Mouse (Mus musculus) heart, postnatal 25 days (tissue): ENCODE data around the gene Cacna1d. TPM values are rescaled to one million over a fixed set of nuclear protein-coding genes. Genes with fewer than 3 reads are reported as not detected.

Source experiments
- DNase-seq: peaks from one replicate; pipeline ENCODE4 v3.0.0; 2022; ENCODE audit warnings: low spot score
- intact Hi-C: fragments of 180-260 bp; cut with DNase I; formaldehyde crosslinking; loops from one replicate; pipeline ENCODE4 v1.15.1; 2025
- total RNA-seq, 2 experiments: library from RNA; stranded (reverse); gene quantifications; 2 replicates each; pipeline ENCODE4 v1.2.3; 2021

Gene Cacna1d
- total RNA-seq, 2 experiments from 2014 or later: 2.4 to 3.3 TPM

- intact Hi-C loops: no loop called here
- DNase-seq: no peak
Measured at GRCm38 (mm10) chr14:30463312-30463711, 27.9 kb downstream of the Cacna1d start.

DNA sequence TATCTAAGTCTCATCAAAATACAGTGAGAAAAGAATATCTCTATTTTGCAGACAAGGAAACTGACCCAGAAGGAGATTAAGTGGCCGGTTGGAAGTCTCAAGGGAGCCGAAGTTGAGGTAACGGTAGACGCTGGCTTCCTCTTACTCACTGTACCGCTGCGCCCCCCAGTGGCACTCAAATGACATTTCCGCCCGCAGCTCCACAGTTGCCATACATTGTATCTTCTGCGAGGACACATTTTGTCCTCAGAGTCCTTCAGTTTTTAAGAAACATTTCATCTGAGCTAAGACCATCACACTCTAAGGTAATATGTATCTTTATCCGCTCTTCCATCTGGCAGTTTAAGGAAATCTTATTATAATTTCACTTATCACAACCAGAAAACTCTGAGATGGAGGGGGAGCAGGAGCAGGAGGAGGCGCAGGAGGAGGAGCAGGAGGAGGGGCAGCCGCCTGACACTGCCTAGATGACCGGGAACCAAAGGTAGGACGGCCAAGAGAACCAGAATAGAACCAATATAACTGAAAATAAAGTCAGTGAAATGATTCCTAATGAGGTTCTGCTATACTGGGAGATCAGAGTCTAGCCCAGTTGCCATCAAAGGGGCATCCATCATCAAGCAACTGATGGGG is 31.2 kb downstream of the Cacna1d start:
- intact Hi-C loops: loop anchor here (1.0 kb wide), 1 partner anchor 323 kb away; no protein-coding TSS in a partner anchor
- peak; percentile 46 for DNase-seq

GRCm38 (mm10) chr14:30458820-30459219 is 32.4 kb downstream of the Cacna1d start:
- intact Hi-C loops: no loop called here
- DNase-seq: no peak

GRCm38 (mm10) chr14:30457897-30458296 is 33.4 kb downstream of the Cacna1d start:
- intact Hi-C loops: no loop called here
- DNase-seq: peak; percentile 6

DNA sequence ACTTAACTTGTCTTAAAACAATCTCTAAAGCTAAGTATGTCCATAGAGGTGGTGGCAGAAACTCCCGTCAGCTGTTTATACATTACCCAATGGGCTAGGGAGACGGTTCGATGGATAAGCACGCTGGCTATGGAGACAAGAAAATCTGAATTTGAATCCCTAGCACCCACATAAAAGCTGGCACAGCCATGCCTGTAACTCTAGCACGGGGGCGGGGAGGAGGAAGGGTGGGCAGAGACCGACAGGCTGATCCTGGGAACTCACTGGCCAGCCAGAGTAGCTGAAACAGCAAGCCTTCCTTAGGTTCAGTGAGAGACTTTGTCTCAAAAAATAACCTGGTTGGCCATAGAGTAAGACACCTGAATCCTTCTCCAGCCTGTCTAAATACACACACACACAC is 33.8 kb downstream of the Cacna1d start:
- intact Hi-C loops: no loop called here

DNA sequence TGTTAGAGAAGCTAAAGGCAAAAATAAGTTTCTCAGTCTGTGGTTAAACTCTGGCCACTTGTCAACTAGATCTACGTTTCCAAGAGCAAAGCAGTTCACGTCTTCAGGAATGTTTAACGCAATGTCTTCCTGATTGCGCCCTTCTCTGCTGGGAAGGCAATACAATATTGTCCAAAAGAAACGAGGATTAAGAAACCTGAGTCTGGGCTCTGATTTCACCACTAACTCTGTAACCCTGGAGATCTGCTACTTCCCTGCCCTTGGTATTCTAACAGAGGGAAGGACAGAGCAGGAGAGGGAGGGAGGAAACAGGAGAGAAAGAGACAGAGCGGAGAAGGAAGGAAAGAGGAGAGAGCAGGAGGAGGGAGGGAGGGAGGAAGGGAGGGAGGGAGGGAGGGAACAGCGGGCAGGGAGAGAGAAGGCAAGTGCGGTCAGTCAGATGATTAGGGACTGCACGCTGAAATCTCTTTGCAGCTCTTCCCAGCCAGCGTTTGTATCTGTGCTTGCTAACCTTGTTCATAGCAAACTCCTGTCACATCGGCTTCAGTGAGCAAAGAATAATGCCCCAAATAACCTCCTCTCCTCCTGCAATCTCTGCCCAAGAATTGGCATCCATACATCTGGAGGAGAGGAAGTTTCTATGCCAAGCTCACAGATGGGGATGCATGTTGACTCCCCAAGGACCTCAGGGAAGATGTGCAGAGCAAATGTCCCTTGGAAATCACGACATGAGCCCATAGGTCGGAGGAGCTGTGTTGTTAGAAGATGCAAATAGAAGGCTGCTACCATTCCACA is 35.3 kb downstream of the Cacna1d start:
- no peak for DNase-seq

More for the DNA sequence above, 33.8 kb downstream of the Cacna1d start:
- no peak for DNase-seq

DNA sequence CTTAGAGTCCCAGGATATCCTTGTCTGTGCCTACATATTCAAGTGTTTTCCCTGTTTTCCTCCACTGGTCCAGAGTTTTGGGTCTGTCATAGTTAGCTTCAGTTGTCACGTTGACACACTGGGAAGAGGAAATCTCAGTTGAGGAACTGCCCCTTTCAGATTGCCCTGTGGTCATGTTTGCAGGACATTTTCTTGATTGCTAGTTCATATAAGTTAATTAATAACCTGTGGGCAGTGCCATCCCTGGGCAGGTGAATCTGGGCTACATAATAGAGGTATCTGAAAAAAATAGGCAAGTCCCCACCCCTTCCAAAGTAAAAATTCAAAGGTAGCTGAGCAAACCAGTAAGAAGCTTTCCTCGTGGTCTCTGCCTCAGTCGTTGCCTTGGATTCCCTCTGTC is 51.3 kb downstream of the Cacna1d start:
- intact Hi-C loops: no loop called here
- no peak for DNase-seq

More for the DNA sequence above, 35.3 kb downstream of the Cacna1d start:
- intact Hi-C loops: no loop called here

DNA sequence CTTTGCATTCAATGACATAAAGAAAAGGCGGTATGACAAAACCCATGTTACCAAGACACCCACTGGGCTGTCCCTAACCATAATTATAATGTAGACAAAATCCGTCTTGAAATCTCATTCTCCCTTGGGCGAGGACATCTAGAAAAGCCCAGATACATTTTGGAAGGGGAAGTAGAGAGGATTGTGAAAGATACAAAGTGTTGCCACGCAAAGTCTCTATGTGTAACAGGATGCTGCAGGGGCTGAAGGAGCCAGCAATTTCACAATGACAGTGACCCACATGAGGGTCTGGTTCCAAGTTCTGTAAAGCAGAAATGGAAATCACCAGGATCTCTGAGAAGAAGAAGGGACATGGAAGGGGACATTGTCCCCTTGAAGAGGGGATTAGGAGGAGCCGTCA is 55.9 kb downstream of the Cacna1d start:
- DNase-seq: no peak

GRCm38 (mm10) chr14:30430446-30430845 is 60.8 kb downstream of the Cacna1d start:
- intact Hi-C loops: no loop called here
- DNase-seq: no peak

More for the DNA sequence above, 55.9 kb downstream of the Cacna1d start:
- intact Hi-C loops: no loop called here

DNA sequence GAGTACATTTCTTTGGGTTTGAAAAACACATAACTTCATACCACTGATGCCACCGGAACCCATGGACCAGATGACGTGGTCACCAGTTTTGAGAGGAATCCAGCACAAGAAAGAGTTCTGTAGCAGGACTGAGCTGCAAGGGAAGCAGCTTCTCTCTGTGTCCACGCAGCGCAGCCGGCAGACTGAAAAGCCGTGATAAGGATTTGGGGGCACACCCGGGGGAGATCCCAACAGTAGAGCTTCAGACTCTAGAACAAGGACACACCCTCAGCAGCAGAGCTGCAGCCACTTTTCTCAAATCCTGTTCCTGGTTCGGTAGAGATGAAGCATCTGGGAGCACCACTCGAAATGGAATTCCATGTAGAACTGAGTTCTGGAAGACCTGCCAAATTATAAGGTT is 61.2 kb downstream of the Cacna1d start:
- no peak for DNase-seq
- intact Hi-C loops: no loop called here

GRCm38 (mm10) chr14:30429606-30430005 is 61.6 kb downstream of the Cacna1d start:
- intact Hi-C loops: no loop called here
- no peak for DNase-seq

DNA sequence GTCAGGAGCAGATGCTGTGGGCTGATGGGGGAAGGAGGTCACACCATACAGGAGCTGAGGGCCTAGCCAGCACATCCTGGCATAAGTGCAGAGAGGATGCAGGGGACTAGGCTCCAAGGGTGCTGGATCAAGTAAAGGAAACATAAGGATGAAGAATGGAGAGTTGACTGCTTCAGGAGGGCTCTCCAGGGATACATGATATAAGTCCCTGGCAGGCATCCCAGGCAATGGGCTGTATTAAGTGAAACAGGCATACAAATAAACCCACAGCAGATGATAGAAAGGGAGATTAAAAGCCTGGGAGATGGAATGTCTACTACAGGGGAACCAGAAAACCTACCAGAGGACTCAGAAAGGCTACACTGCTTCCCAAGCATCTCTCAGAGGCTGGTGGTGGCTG is 62.5 kb downstream of the Cacna1d start:
- no peak for DNase-seq

GRCm38 (mm10) chr14:30425876-30426275 is 65.4 kb downstream of the Cacna1d start:
- intact Hi-C loops: no loop called here
- DNase-seq: no peak

More for the DNA sequence above, 62.5 kb downstream of the Cacna1d start:
- intact Hi-C loops: no loop called here

- no peak for DNase-seq
- intact Hi-C loops: no loop called here
Measured at GRCm38 (mm10) chr14:30425175-30425574, 66.1 kb downstream of the Cacna1d start.

DNA sequence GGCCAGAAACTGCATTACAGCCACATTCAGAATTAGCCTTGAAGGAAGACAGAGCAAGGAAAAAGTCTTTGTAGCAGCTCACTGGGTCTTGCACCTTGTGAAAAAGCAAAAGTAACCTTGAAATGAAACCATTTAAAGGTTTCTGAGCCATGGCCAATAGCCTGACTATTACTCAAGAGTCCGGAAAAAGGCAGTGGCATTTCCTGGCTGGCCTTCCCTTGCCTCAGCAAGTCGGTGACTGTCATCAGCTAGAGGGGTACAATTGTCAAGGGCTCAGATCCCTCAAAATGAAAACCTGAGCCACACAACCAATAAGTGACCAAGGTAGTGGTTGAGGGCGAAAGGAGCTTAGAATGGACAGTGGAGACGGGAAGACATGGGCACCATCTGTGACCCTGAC is 66.6 kb downstream of the Cacna1d start:
- DNase-seq: no peak
- intact Hi-C loops: no loop called here

DNA sequence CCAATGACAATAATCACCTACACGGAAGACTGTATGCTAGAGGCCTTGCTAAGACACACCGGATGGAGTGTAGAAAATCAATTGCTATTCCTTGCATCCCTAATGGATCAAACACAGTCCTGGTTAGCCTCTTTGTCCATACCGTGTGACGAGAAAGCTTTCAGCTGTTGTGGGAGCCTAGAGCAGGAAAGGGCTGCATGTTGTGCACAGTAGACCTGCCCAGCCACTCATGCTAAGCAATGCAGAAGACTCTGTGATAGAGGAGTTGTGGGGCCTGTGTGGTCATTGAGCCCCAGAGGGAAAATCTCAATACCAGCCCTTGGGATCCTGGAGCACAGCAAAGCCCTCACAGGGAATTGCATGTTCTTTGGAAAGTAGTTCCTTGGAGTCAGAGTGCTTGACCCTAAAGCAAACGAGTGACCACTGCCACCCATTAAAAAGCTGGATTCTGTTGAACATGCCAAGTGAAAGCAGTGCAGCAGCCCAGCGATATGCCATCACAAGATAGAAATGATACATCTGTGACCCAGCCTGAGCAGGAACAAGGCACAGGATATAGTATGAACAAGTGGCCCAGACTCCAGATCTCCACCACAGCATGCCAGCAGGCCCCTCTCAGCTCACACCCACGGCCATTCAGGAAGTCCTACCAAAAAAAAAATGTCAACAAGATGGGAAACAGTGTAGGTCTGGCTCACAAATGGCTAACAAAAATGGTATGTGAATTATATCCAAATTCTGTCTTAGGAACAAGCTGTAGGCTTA is 68.7 kb downstream of the Cacna1d start:
- intact Hi-C loops: no loop called here
- DNase-seq: no peak

GRCm38 (mm10) chr14:30419458-30419857 is 71.8 kb downstream of the Cacna1d start:
- no peak for DNase-seq
- intact Hi-C loops: no loop called here

GRCm38 (mm10) chr14:30419046-30419445 is 72.2 kb downstream of the Cacna1d start:
- DNase-seq: no peak
- intact Hi-C loops: no loop called here

DNA sequence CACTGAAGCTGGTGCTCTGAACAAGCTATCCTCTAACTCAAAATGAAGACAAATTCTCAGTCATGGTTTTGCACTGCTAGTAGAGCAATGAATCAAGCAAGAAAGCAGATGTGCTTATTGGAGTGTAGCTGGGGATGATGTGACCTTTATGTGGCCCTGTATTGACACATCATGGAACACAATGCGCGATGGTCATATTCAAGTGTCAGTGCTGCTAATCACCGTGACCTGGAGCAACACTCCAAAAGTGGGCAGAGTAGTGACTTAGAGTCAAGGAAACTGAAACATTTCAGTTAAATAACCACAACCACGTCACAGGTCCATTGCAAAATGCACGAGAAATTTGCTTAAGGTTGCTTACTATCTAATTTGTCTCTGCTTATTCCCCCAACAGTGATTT is 75.4 kb downstream of the Cacna1d start:
- no peak for DNase-seq

DNA sequence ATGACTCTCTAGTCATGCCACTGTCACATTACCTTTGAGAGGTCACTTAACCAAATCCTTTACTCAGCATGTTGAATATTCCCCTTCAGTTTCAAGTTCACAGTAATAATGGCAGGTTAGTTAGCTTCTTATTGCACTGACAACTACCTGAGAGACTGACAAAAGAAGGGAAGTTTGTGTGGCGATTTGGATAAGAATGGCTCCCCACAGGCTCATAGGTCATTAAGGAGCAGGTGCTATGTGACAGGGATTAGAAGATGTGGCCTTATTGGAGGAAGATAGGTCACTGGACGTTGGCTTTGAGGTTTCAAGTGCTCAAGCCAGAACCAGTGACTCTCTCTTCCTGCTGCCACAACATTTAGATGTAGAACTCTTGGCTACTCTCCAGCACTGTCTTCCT is 77.1 kb downstream of the Cacna1d start:
- intact Hi-C loops: no loop called here
- DNase-seq: no peak

More for the DNA sequence above, 75.4 kb downstream of the Cacna1d start:
- intact Hi-C loops: no loop called here

DNA sequence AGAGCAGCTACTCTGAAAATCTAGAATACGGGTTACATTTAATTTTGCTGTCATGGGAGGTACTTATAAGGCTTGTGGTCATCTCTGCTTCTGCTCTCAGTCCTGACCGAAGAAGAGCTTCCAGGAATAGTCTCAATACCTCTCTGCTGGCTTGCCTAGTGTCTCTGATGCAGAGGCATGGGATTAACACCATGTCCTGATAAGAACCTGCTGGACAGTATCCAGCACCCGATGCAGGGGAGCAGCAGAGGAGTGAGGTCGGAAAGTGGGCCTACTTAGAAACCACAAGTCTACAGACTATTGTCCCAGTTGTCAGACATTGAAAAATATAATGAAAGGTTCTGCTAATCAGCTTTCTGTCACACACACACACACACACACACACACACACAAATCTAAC is 81.9 kb downstream of the Cacna1d start:
- no peak for DNase-seq
- intact Hi-C loops: no loop called here
